Mouse (Mus musculus): Measurements from ENCODE around the gene Tox2.

Tox2 gene

DNA sequence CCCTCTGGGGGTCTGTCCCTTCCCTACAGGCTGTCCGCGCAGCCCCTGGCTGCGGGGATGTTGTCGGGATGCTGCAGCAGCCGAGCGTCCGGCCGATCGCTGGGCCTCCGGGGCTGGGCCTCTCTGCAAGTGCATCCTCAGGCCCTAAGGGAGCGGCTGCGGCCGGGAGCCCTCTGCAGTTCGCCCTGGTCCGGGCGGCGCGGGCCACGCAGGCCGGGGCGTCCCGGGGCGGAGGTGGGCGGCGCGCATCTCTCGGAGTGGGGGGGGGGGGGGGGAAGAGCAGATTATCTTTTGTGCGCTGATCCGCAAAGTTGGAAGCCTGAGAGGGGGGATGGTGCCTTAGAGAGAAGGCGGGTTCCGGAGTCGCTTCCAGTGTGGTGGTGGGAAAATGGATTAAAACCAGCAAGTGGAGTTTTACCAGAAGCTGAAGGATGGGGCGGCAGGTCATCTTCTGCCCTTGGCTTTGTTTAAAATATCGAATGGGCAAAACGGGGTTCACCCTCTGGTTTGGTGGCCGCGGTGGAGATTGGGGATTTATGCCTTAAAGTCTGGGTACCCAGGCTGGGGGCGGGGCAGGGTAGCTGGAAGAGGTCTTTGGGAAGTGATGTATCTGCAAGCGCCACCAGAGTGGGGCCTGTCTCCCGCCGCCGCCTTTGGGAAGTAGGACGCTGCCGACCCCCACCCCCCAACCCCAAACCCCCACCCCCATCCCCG lies 1.8 kb downstream of the Tox2 start:
- peak; percentile 49 to 50 for DNase-seq (ENCODE audit: inconsistent age in 2 of 2, low spot score in 1 of 2)

DNA sequence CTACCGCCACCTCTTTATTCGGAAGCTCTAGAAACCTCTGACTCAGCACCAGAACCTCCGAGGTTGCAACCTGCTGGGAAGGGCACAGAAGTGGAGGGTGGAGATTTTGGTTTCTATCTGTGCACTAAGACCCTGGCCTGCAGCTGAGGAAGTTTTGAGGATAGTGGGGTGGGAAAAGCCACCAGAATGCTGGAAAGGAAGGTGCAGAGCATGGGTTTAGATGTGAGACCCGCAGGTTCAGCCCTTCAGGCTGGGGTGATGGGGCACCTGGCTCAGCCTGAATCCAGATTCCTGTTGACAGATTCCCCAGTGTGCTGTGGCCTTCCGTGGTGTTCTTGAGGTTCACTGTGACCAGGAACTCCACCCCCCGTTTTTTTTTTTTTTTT lies 2.3 kb downstream of the Tox2 start:
- DNase-seq (ENCODE audit: inconsistent age in 2 of 2, low spot score in 1 of 2), result no peak

DNA sequence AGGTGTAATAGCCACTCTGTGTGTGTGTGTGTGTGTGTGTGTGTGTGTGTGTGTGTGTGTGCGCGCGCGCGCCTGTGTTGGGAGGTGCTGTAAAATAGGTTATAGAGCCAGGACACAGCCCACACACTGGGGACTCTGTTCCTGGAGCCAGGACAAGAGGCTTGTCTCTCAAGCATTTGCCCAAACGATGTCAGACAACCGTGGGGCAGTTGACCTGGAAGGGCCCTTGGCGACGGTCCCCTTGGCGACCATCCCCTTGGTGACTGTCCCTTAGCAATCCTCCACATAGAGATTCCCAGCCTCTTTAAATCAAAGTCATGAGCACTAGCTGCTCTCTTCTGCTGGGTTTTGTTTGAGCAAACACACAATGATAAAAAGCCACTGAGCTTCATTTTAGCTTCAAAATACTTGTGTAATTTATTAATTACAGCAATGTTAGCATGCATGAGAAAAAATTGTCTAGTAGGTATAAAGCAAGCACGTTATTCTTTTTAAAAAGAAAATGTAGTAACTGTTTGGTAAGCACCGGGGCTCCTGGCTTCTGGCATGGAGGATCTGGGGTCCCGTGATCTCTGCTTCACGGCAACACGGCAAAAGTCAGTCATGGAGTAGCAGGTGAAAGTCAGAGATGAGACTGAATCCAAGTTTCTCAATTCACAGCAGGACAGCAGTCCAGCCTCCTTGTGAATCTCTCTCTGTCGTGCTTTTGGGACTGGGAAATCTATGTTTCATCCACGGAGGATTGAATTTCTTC lies 3.0 kb downstream of the Tox2 start:
- no peak for DNase-seq (ENCODE audit: inconsistent age in 2 of 2, low spot score in 1 of 2)

DNA sequence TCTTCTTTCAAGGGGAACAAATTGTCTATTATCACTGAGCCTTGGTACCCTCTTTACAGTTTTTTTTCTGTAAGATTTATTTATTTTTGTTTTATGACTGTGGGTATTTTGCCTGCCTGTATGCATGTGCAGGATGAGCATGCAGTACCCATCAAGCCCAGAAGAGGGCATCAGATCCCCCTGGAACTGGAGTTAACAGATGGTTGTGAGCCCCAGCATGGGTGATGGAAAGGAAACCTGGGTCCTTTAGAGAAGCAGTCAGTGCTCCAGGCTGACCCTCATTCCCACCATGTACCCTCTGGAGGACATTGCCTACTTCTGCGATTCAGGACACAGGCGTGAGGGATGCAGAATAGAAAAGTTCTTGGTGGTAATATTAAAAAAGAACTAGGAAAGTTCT lies 4.4 kb downstream of the Tox2 start:
- no peak for DNase-seq (ENCODE audit: inconsistent age in 2 of 2, low spot score in 1 of 2)

DNA sequence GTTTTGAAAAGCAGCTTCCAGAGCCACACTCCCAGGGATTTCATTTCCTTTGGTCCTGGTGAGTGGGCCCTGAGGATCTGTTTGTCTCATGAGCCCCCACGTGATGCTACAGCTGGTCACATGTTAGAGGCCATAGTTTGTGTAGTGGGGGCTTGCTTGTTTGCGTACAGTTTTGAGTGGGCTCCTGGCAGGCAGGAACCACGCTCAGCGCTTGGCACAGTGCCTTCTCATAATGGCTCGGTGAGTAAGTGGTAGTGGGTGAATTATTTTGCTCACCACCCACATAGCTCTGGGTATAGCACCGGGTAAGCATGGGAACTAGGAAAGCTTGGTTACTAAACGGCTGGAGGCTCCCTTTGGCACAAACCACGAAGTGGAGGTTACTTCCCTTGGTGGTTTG lies 6.2 kb downstream of the Tox2 start:
- no peak for DNase-seq (ENCODE audit: inconsistent age in 2 of 2, low spot score in 1 of 2)

DNA sequence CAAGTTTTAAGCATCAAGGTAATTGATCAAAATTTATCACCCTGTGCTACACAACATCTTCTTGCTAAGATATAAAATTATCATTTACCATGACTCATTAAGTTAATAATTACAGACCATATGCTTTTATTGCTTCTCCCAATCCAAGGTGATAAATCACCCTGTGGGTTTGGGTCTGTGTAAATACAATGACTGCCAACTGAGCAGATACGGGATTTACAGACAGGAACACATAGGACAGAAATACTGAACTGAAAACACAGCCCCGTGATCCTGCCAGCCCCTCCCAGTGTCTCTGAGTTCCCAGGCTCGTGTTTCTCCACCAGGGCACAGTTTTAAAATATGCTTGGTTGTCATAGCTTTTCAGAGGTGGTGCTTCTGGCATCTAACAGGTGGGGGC lies 10.2 kb downstream of the Tox2 start:
- no peak for DNase-seq (ENCODE audit: inconsistent age in 2 of 2, low spot score in 1 of 2)

DNA sequence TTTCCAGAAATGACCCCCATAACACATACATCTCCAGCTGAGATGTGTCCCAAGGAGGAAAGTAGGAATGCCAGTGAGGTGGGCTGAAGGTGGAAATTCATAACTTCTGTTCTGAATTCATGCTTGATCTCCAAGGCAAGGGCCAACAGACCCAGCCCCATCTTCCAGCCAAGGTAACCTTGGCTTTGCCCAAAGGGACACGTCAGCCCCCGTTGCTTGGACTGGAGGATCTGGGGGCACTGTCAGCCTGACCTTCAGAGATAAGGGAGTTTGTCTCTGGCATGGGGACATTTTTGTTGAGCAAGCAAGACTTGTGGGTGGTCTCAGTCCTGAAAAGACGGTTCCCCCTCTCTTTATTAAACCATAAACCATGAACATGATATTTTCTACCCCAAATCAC lies 15.2 kb downstream of the Tox2 start:
- DNase-seq (ENCODE audit: inconsistent age in 2 of 2, low spot score in 1 of 2), result peak; percentile 31 to 50

DNA sequence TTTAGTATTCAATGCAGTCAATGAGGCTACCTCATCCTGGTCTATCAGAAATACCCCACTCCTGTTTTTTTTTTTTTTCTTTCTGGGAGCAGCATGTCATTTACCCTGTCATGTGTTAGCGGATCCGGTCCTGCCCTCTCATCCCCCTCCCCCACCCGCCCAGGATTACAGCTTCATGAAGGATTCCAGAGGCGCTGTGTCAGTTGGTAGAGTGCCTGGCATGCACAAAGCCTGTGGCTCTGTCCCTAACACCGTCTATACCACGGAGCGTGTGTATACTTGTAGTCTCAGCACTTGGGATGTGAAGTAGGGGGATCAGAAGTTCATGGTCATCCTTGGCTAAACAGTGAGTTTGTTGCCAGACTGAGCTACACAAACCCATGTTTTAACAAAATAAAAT lies 15.6 kb downstream of the Tox2 start:
- DNase-seq (ENCODE audit: inconsistent age in 2 of 2, low spot score in 1 of 2), result no peak

DNA sequence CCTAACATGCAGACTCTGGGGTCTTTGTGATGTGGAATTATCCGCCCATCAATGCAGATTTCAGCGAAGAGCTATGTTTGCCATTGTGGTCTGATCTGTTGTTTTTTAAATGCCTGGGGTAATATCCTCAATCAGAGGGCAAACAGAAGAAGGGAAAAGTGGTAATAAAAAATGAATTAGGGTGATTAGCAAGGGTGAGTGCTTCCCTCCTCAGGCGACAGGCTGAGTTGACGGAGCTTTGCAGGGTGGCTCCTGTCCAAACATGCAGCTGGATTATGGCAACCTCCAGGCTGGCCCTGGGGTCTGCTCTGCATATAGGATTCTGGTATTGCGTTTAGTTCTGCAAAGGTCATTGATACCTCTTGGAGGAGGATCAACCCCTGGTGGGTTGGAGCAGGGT lies 16.5 kb downstream of the Tox2 start:
- no peak for DNase-seq (ENCODE audit: inconsistent age in 2 of 2, low spot score in 1 of 2)

DNA sequence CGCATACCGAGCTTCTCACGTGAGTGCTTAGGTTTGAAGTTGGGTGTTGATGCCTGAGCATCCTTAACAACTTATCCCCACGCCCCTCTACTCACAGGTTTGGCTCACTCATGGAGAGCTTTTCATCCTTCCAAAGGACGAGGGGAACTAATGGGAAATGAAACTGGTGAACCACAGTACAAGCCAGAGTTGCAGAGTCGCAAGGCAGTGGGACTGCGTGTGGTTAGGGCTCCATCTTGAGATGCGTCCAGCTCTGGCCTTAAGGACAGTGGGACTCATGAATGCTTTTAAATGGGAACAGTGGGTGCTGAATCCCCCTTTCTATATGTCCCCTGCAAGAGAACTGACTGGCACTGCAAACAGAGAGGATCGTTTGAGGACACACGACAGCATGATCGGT lies 17.8 kb downstream of the Tox2 start:
- no peak for DNase-seq (ENCODE audit: inconsistent age in 2 of 2, low spot score in 1 of 2)

DNA sequence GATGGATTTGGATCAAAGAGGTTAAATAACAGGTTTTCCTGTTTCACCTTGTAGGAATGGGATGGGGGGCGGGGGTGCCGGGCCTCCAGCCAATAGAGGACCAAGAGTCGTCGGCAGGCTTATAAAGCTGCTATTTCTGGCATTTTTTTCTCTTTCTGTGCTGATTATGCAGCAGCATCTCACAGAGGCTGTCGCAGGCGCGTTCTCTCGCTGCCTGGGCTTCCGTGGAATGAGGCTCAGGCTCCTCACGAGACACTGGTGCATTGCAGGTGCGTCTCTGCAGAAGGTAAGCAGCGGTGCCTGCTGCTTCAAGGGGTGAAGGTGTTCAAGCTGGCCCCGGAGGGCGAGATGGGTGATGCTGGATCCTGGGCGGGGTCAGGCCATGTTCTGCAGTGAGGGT lies 22.4 kb downstream of the Tox2 start:
- DNase-seq (ENCODE audit: inconsistent age in 2 of 2, low spot score in 1 of 2), result no peak

DNA sequence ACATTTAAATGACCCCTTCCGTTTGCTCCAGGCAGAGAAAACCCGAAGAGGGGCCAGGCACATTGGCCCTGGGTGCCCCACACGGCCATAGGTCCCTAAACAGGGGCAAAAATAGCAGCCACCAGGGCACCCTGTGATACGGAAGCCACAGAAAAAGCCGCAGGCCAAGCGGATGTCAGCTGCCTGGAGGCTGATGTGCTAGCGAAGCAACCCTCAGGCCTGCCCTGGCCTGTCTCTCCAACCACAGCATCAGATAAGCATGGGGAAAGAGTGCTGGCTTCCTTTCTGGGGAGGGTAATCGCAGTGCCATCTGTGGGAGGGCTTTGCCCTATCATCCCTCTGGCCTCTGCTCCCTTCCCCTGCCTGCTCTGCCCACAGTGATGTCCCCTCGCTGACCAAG lies 26.1 kb downstream of the Tox2 start:
- no peak for DNase-seq (ENCODE audit: inconsistent age in 2 of 2, low spot score in 1 of 2)

DNA sequence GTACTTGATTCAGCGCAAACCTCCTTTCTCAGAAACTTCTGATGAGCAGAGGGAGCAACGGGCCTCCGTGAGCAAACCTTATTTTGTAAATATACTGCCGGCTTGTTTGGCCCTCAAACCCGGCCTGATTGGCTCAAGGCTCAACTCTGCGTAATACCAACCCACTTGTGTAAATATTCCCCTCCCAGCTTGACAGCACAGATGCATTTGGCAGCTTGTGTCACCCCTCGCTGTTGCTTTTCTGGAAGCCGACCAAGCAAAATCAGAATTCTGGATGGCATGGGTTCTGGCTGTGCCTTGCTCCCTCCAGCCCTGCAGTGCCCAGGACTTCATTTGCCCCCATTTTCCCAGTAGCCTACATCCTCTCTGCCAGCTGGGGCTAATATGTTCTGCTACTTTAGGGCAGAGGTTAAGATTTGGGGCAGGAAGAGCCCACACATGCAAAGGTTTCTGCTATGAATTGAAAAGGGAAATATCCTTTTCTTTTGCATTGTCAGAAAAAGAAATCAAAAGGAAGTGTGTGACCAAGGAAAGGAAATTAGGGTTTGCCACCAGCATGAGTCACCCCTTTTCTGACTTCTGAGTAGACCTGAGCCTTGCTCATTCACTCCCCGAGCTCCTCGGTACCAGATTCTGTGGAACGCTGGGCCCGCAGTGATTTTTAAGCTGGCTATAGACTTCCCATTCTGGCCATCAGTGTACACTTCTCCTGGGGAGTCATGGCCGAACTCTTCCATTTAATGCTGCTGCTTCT lies 29.0 kb downstream of the Tox2 start:
- no peak for DNase-seq (ENCODE audit: inconsistent age in 2 of 2, low spot score in 1 of 2)

DNA sequence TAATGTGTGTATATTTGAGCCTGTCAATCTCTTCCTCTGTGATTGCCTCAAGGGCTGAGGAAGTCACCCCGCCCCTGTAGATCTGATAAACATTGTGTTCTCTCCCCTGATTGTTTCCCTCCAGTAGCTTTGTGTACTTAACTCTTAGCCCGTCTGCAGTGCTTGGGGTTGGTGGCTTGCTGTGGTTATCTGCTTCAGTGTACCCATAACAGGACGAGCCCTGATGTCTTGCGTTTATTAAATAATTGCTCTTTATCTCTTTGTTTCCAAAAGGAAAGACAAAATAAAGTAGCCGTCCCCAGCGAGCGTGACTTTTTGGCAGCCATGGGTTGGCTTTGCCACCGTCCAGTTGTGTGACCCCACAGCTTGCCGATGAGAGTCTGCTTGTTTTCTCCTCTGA lies 30.7 kb downstream of the Tox2 start:
- DNase-seq (ENCODE audit: inconsistent age in 2 of 2, low spot score in 1 of 2), result no peak

DNA sequence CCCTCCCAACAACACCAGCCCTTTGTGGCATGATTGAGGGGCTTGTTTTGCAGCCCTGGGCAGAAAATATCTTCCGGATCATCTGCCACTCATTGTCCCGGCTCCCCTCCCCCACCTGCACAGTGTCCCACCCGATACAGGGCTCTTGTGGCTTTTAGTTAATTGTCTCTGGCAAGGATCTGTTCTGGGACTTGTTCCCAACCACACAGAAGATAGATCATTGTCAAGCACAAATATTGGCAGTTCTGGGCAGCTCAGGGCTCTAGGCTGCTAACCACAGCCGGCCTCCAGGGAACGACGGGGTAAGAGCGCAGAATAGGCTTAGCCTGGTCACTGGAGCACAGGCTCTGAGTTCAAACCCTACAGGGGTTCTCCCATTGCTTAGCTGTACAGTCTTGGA lies 33.1 kb downstream of the Tox2 start:
- peak in 1 of 2 experiments; percentile 43 for DNase-seq (ENCODE audit: inconsistent age in 2 of 2, low spot score in 1 of 2)

DNA sequence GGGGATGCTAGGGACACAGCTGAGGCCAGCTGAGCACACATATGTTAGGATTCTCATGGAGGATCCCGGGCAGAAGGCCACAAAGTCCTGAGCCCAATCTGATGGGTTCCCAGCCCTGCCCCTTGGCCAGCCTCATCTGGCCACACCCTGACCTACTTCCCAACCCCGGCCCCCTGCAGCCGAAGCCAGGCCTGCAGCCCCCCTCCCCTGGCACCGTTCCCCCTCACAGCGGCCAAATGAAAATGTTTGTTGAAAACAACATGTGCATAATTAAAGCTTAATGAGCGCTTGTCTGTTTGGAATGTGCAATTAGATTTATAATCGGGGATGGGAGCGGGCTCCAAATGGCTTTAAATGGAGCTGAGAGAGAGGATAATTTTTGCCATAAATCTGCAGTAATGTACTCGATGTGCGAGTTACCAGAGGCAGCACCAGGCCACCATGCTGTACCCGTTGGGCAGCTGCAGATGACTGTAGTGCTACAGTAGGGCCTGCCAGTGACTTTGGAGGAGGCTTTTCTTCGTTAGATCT lies 35.1 kb downstream of the Tox2 start:
- no peak for DNase-seq (ENCODE audit: inconsistent age in 2 of 2, low spot score in 1 of 2)

DNA sequence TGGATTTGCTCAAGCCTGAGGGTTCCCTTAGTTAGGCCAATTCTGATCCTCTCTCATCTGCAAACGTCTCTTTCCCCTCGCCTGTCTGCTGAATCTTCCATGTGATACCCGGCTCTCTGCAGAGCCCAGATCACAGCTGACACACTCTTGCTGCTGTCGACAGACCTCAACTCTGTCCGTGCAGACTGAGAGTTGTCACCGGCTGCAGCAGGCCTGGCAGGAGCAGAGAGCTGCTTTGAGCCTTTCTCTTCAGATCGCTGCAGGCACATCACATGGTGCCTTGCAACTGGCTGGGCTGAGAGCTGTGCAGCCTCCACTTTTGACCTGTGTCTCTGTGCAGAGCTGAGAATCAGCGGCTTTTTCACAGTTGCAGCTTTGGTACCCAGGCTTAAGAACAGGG lies 37.0 kb downstream of the Tox2 start:
- no peak for DNase-seq (ENCODE audit: inconsistent age in 2 of 2, low spot score in 1 of 2)

DNA sequence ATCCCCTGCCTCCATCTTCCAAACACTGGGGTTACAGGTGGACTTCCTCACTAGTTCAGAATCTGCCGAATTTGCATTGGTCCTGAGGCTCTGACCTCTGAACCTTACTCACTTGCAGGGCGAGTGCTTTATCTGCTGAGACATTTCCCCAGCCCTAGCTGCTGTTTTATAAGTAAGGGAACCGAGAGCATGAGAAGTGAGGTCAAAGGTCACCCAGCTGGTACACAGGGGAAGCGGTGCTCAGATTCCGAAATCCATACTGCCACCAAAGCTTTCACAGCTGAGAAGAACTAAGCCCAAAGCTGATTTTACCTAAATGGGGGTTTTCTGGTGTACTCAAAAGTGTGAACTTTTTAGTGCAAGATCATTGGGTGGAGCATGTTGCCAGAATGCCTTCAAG lies 38.9 kb downstream of the Tox2 start:
- no peak for DNase-seq (ENCODE audit: inconsistent age in 2 of 2, low spot score in 1 of 2)

DNA sequence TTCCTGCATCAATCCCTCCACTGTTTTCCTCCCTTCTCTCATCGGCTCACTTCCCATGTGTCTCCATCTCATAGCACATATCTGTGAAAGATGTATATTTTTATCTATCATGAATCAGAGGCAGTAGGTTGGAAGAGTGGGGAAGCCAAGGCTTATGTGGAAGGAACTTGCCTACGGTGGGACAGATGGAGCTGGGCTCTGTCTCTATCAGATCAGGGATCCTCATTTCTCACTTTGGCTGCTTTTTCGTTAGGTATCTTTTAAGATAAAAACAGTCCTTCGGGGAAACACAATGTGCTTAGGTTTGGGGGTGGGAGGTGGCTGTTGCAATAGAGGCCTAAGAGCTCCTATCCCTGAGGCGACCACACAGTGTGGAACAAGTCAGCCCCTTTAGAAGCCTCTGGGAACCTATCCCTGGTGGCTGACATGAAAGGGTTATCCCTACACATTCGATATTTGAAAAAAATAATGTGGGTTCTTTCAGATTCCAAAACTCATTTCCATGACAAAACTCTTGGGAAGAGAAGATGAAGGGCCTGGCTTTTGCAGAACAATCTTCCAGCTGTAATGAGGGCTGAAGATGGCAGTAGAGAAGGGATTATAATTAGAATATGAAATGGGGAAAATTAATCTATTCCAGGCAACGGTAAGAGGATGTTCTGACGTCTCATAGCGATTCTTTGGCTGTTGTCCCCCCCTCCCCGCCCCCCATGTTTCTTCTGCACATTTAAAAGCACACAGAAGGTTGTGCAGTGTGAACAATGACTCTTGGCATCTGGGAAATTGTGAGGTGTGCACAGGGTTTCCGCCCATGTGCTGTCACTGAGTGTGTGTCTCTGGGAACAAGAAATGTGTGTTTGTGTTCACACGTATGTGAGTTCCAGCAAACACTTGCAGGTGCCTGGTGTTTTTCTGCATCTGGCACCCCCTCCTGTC lies 41.3 kb downstream of the Tox2 start:
- no peak for DNase-seq (ENCODE audit: inconsistent age in 2 of 2, low spot score in 1 of 2)

DNA sequence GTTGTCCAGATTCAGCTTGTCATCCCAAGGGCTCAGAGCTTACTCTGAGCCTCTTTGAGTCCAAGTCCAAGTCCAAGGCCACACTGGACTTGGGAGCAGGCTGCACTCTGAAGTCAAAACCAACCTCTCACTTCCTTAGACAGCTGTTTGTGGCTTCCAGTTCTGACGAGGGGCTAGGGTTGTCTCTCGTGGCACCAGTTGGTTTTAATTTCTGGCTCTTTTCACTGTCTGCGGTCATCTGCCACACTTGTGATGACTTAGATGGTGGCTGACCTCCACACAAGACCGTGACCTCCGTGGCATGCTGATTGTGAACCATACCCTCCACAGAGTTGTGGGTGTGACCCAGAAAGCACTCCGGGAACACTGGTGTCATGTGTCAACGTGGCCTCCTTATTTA lies 46.0 kb downstream of the Tox2 start:
- no peak for DNase-seq (ENCODE audit: inconsistent age in 2 of 2, low spot score in 1 of 2)

DNA sequence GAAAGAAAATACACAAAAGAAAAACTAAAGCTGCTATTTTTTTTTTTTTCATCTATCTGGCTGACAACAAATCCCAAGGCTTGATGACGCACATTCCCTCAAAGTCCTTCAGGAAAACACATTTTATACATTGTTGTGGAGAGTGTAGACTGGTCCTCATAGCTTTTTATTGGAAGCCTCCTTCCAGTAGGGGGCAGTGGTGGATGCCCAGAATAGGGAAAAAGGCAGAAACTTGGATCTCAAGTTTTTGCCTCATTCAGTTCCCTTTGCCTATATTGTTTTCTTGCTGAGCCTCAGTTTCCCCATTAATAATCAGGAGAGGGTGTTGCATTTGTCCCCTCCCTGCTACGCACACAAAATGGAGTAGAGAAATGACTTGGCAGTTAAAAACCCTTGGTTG lies 49.7 kb downstream of the Tox2 start:
- DNase-seq (ENCODE audit: inconsistent age in 2 of 2, low spot score in 1 of 2), result no peak

Measured in adrenal gland, adult (tissue).